Mouse (Mus musculus) retina, adult 2 months (tissue): ENCODE measurements around the gene Gpr6.
A peak's percentile ranks its signal among the peaks of the same experiment; 100 is the strongest.

Experiments
- DNase-seq: peaks from one replicate; pipeline ENCODE4 v3.0.0-alpha.2; 2012; ENCODE audit warnings: low read depth, low spot score

Gpr6 gene

DNA sequence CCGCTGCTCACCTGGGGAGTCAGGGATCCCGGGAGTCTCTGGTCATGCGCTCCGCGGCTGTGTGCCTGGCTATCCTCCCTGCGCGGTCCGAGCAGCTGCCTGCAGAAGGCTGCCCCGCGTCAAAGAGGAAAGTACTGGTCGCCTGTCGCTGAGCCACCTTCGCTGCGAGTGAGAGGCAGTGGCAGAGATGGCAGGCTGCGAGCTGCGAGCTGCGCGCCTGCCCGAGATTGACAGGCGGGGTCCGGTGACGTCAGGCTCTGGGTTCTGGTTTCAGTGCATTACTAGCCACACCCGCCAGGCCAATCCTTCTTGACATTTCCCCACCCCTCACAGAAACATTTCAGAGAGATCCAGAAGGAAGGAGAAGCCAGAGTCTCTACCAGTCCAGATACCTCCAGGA is at the start of gene Gpr6:
Gene Gpr6 (minus strand): TSS at position 170 of the 400 bp plus-strand sequence.
- no peak for DNase-seq

DNA sequence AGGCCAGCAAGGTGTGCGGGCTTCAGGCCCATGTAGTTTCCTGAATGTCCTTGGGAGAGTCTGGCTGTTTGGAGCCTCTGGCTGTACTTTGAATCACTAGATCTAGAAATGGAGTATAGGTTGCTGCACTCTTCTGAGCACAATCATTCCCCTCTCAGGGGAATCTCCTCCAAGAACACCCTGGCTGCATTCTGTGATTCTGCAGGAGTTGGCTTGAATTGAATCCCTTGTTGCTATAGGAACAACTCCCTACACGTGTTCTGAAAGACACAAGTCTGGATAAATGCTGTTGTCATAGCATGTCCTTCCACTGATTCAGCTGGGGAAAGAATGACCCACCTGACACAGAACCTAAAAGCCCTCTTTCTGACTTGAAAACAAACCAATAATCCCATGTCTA is 28.0 kb upstream of the Gpr6 start:
- no peak for DNase-seq

- no peak for DNase-seq
These were observed 26.1 kb upstream of the Gpr6 start for GRCm38 (mm10) chr10:41098137-41098536.

DNA sequence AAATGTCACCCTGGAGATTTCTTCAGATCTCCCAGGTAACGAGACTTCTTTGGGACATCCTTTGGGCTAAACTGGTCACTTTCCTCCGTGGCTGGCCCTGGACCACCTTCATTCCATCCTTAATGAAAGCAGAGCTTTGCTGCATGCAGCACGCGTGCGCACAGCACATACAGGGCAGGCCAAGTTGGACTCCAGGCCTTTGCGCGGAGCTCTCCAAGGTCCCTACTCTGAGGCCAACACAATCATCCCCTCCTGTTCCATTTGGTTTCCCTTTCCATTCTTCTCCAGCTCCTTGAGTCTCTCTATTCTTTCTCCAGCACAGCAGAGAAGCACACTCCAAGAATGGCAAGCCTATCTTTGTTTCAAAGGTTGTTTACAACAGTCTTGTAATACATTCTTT is 16.8 kb upstream of the Gpr6 start:
- no peak for DNase-seq

GRCm38 (mm10) chr10:41071696-41072095 is 389 bp downstream of the Gpr6 start:
- no peak for DNase-seq

GRCm38 (mm10) chr10:41070693-41071651 is 1.1 kb downstream of the Gpr6 start:
- peak; percentile 11 for DNase-seq

DNA sequence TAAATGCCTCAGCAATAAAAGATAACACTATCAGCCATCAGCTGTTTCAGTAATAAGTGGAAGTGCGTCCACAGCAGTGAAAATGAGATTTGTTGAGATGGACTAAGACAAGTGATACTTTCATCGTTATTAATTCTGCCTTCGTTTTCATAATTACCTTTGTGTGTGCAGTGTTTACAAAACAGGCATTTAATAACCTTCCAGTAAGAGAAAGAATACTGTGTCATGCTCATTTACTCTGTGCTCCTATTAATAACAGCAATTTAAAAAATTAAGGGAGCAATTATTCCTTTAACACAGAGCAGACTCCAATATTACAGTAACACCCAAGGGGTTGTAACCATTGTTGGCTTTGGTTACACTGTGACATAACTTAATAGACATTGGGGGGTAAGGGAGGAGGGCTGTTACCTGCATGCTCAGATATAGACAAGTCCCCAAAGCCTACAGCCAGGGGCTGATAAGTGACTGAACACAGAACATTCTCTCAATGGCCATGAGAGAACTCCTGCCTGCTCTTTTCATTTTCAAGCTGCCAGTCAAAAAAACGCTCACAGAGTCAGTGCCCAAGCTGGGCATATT is 11.7 kb downstream of the Gpr6 start:
- no peak for DNase-seq

DNA sequence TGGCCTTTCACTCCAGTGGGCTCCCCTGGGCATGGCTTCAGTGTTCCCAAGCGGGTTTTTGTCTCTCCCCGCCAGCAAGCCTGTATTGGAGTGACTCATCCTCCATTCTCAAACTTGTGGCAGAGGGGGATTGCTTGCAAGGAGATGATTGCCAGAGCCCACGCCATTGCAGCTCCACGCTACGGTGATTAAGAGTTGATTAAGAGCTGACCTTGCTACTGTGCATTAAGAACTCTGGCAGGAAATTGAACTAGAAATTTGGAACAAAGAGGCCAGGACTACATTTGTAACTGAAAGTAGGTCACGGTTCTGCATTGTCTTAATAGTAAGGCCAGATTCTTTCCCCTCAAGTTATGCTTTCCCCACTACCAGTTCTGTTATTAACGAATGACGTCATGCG is 16.5 kb downstream of the Gpr6 start:
- no peak for DNase-seq

DNA sequence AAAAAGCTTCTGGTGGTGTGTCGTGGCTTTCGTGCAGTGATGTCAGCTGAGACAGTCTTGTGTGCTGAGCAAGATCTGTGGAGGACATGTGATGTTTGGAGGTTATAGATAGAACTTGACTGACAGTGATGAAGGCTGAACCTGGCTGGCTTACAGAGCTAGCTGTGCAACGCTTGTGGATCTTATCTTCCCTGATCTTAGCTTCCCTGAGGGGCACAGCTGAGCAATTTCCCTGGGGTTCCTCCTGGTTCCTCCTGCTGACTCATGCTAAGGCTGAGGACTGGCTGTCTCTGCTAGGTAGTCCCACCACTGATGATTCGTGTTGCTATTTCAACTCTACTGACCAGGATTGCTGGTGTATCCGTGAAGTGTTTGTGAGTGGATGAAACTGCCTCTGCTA is 18.1 kb downstream of the Gpr6 start:
- no peak for DNase-seq

DNA sequence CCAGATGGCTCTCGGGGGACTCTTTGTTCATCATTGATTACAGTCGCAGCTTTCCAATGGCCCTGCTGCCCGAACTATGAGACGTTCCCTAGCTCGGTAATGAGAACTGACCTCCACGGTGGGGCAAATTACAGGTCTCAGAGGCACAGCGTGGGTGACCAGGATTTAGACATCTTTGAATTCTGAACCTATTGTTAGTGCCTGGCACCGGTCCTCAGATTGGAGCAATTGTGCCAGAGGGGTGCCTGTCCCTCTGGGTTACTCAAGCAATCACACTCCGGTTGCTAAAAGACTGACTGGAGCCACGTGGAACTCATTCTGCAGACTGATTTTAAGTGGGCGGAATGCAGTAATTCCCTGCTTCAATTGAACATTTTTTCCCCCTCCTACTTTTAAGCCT is 29.8 kb downstream of the Gpr6 start:
- DNase-seq: no peak

- DNase-seq: no peak
These were observed 30.6 kb downstream of the Gpr6 start for GRCm38 (mm10) chr10:41041478-41041877.

GRCm38 (mm10) chr10:41040530-41041085 is 31.5 kb downstream of the Gpr6 start:
- DNase-seq: no peak

GRCm38 (mm10) chr10:41038476-41038875 is 33.6 kb downstream of the Gpr6 start:
- DNase-seq: no peak

DNA sequence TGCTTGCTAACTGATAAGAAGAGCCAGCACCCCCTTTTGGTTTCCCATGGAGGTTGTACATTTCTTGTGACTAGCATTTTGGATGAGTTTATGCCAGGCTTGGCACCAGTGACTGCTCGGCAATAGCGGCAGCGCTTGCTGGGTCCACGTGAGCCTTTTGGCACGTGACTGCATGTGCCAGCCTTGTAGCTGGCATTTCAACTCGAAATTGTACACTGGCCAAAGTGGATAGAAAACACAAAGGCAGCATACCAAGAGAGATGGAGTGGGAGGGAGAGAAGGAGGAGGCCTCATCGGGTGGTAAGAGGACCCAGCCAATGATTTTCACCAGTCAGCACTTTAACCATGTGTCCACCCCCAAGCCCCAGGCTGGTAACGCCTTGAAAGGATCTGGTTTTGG is 34.4 kb downstream of the Gpr6 start:
- no peak for DNase-seq

DNA sequence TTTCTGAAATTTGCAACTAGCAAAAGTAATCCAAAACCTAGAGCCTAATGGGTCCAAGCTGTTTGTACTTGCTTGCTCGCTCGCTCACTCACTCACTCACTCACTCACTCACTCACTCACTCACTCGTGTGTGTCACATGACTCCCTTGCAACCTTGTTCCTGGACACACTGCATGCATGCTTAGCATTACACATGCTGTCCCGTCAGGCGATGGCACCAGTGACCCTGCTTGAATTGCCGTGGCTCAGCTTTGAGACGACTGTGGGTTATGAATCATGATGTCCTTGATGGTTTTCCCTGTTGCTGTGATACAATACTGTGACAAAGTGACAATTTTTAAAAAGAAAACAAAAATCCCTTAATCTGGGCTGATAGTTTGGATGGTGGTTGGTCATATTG is 39.3 kb downstream of the Gpr6 start:
- DNase-seq: no peak

- DNase-seq: no peak
These were observed 47.2 kb downstream of the Gpr6 start for GRCm38 (mm10) chr10:41024860-41025259.

- DNase-seq: no peak
These were observed 47.7 kb downstream of the Gpr6 start for GRCm38 (mm10) chr10:41024406-41024805.

GRCm38 (mm10) chr10:41022226-41022625 is 49.9 kb downstream of the Gpr6 start:
- no peak for DNase-seq
